Mouse (Mus musculus): ENCODE measurements around the gene Susd6. TPM values are rescaled to one million over a fixed set of nuclear protein-coding genes. Genes with fewer than 3 reads are reported as not detected.

The Susd6 gene
- polyA plus RNA-seq, 1 experiment = 5.9 TPM

DNA sequence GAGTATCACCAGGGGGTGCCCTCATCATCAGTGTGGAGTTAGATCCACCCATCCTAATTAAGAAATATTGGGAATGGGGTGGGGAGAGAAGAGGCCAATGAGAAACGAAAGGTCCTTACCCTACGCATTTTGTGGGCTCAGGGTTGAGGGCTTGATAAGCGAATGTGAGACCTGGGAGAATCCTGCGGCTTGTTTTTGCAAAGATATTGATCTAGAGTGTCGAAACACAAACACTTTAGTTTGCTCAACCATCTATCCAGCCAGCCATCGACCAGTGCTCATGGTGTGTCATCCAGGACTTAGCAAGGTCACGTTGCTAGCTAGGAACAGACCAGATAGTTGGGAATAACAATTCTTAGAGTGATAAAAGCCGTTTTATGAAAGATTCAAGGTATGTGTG is 119.3 kb downstream of the Susd6 start:
- Histone ChIP-seq H3K4me3 (replicated peaks) (no peak overlapping the region), H3K9me3 (peaks cover 44% of the 10 kb centered on the region), H3K4me1 (no peaks in the 10 kb centered on the region), H3K27me3 (replicated peaks) (peaks cover 11% of the 10 kb centered on the region), H3K36me3 (replicated peaks; ENCODE audit: low read length) (no peaks in the 10 kb centered on the region)
- TF ChIP-seq GATA1 (IDR thresholded peaks at IDR 0.05; ENCODE audit: borderline replicate concordance, low read length) (no peak), FLI1 (IDR thresholded peaks at IDR 0.05; ENCODE audit: low read length) (no peak)

DNA sequence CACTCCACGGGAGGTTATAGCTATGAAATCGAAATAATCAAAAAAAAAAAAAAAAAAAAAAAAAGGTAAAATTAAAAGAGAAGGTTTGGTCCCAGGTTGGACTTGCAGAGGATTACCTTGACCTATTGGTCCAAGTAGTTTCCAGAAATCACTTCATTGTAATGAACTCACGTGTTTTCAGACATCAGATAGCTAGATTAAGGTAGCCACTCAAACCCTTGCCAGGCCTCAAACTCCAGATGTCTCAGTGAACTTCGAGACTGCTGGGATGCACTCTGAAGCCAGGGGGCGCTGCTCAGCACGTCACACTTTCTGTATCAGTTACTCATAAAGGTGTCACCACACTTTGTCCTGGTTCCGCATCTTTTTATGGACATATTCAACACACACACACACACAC is 127.5 kb downstream of the Susd6 start:
- H3K36me3 ChIP-seq (replicated peaks; ENCODE audit: low read length) = no peaks in the 10 kb centered on the region
- no peak overlapping the region for H3K4me3 ChIP-seq (replicated peaks)
- H3K9me3 ChIP-seq = no peaks in the 10 kb centered on the region
- TF ChIP-seq FLI1 (IDR thresholded peaks at IDR 0.05; ENCODE audit: low read length) = no peak
- no peak for TF ChIP-seq GATA1 (IDR thresholded peaks at IDR 0.05; ENCODE audit: borderline replicate concordance, low read length)
- peaks cover 2% of the 10 kb centered on the region; the same call in 1 of the 2 replicates for H3K4me1 ChIP-seq
- H3K27me3 ChIP-seq (replicated peaks) = peaks cover 16% of the 10 kb centered on the region

DNA sequence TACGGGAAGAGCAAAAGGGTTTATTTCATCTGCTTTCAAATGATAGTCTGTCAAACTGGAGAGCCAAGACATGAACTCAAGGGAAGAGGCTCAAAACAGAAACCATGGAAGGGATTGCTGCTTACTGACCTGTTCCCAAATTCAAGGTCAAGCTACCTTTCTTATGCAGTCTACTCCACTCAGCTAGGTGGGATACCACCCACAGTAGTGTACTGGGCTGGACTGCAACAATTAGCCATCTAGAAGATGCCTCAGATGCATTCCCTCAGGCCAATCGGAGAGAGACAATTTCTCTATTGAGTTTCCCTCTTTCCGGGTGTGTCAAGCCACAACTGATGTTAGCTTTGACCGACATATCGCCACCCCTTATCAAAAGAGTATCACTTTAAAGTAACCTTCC is 131.0 kb downstream of the Susd6 start:
- TF ChIP-seq GATA1 (IDR thresholded peaks at IDR 0.05; ENCODE audit: borderline replicate concordance, low read length) = no peak
- no peak for TF ChIP-seq FLI1 (IDR thresholded peaks at IDR 0.05; ENCODE audit: low read length)
- Histone ChIP-seq H3K9me3 (no peaks in the 10 kb centered on the region), H3K27me3 (replicated peaks) (peaks cover 35% of the 10 kb centered on the region), H3K36me3 (replicated peaks; ENCODE audit: low read length) (no peaks in the 10 kb centered on the region), H3K4me3 (replicated peaks) (no peak overlapping the region), H3K4me1 (peaks cover 4% of the 10 kb centered on the region; the same call in 1 of the 2 replicates)

- TF ChIP-seq GATA1 (IDR thresholded peaks at IDR 0.05; ENCODE audit: borderline replicate concordance, low read length) (no peak), FLI1 (IDR thresholded peaks at IDR 0.05; ENCODE audit: low read length) (no peak)
- H3K4me3 ChIP-seq (replicated peaks) = no peak overlapping the region
- H3K4me1 ChIP-seq = peaks cover 4% of the 10 kb centered on the region
- H3K36me3 ChIP-seq (replicated peaks; ENCODE audit: low read length) = no peaks in the 10 kb centered on the region
- H3K9me3 ChIP-seq = no peaks in the 10 kb centered on the region
- peaks cover 35% of the 10 kb centered on the region for H3K27me3 ChIP-seq (replicated peaks)
Measured at GRCm38 (mm10) chr12:80922869-80923268, 132.6 kb downstream of the Susd6 start.

DNA sequence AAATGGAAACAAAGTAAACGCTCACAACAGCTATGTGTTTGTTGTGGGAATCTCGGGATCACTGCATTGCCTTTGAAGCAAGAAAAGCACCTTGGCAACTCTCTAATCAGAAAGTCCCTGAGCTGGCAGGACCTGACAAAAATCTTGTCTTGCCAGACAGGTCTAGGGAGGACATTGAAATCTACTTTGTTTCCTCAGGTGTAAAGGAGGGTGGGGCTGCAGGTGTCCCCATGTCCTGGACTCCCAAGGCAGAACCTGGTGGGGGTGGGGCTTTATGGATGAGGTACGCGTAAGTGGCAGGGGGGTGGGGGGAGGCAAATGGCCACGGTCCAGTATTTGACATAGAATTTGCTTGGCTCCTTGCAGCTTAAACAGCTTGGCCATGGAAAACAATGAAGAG is 133.3 kb downstream of the Susd6 start:
- TF ChIP-seq GATA1 (IDR thresholded peaks at IDR 0.05; ENCODE audit: borderline replicate concordance, low read length) (no peak), FLI1 (IDR thresholded peaks at IDR 0.05; ENCODE audit: low read length) (no peak)
- no peaks in the 10 kb centered on the region for H3K9me3 ChIP-seq
- H3K4me1 ChIP-seq = peaks cover 4% of the 10 kb centered on the region
- H3K27me3 ChIP-seq (replicated peaks) = peaks cover 35% of the 10 kb centered on the region
- H3K36me3 ChIP-seq (replicated peaks; ENCODE audit: low read length) = no peaks in the 10 kb centered on the region
- H3K4me3 ChIP-seq (replicated peaks) = no peak overlapping the region

GRCm38 (mm10) chr12:80924205-80924604 is 133.9 kb downstream of the Susd6 start:
- Histone ChIP-seq H3K27me3 (replicated peaks) (peaks cover 35% of the 10 kb centered on the region), H3K9me3 (no peaks in the 10 kb centered on the region), H3K4me1 (peaks cover 4% of the 10 kb centered on the region), H3K36me3 (replicated peaks; ENCODE audit: low read length) (no peaks in the 10 kb centered on the region), H3K4me3 (replicated peaks) (no peak overlapping the region)
- TF ChIP-seq FLI1 (IDR thresholded peaks at IDR 0.05; ENCODE audit: low read length) = no peak
- TF ChIP-seq GATA1 (IDR thresholded peaks at IDR 0.05; ENCODE audit: borderline replicate concordance, low read length) = no peak

GRCm38 (mm10) chr12:80925919-80926318 is 135.6 kb downstream of the Susd6 start:
- Histone ChIP-seq H3K36me3 (replicated peaks; ENCODE audit: low read length) (no peaks in the 10 kb centered on the region), H3K4me1 (peaks cover 4% of the 10 kb centered on the region)
- TF ChIP-seq FLI1 (IDR thresholded peaks at IDR 0.05; ENCODE audit: low read length) (no peak), GATA1 (IDR thresholded peaks at IDR 0.05; ENCODE audit: borderline replicate concordance, low read length) (no peak)

DNA sequence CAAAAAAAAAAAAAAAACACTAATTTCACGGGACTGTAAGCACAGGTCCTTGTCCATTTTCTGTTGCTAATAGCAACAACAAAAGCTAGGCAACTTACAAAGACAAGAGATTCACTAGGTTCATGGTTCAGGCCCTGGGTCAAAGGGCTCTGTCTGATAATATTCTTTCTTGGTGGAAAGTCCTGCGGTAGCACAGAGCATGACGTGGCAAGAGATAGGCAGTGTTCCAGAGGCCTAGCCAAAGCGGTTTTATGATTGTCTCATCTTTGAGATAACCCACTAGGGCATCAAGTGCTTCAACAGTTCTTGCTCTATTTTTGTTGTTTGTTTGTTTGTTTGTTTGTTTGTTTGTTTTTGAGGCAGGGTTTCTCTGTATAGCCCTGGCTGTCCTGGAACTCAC is 136.2 kb downstream of the Susd6 start:
- Histone ChIP-seq H3K4me1 (peaks cover 4% of the 10 kb centered on the region), H3K27me3 (replicated peaks) (peaks cover 25% of the 10 kb centered on the region), H3K36me3 (replicated peaks; ENCODE audit: low read length) (no peaks in the 10 kb centered on the region), H3K9me3 (no peaks in the 10 kb centered on the region), H3K4me3 (replicated peaks) (no peak overlapping the region)
- no peak for TF ChIP-seq FLI1 (IDR thresholded peaks at IDR 0.05; ENCODE audit: low read length)
- TF ChIP-seq GATA1 (IDR thresholded peaks at IDR 0.05; ENCODE audit: borderline replicate concordance, low read length) = no peak

More at GRCm38 (mm10) chr12:80925919-80926318, 135.6 kb downstream of the Susd6 start:
- no peaks in the 10 kb centered on the region for H3K9me3 ChIP-seq
- no peak overlapping the region for H3K4me3 ChIP-seq (replicated peaks)
- H3K27me3 ChIP-seq (replicated peaks) = peaks cover 29% of the 10 kb centered on the region

GRCm38 (mm10) chr12:80927518-80927917 is 137.2 kb downstream of the Susd6 start:
- Histone ChIP-seq H3K27me3 (replicated peaks) (peaks cover 22% of the 10 kb centered on the region), H3K4me3 (replicated peaks) (no peak overlapping the region), H3K4me1 (peaks cover 4% of the 10 kb centered on the region), H3K36me3 (replicated peaks; ENCODE audit: low read length) (no peaks in the 10 kb centered on the region), H3K9me3 (no peaks in the 10 kb centered on the region)
- no peak for TF ChIP-seq GATA1 (IDR thresholded peaks at IDR 0.05; ENCODE audit: borderline replicate concordance, low read length)
- no peak for TF ChIP-seq FLI1 (IDR thresholded peaks at IDR 0.05; ENCODE audit: low read length)

- Histone ChIP-seq H3K27me3 (replicated peaks) (peaks cover 12% of the 10 kb centered on the region), H3K9me3 (peaks cover 3% of the 10 kb centered on the region; the same call in 1 of the 2 replicates), H3K4me3 (replicated peaks) (no peak overlapping the region), H3K36me3 (replicated peaks; ENCODE audit: low read length) (no peaks in the 10 kb centered on the region), H3K4me1 (no peaks in the 10 kb centered on the region; the same call in 1 of the 2 replicates)
- TF ChIP-seq FLI1 (IDR thresholded peaks at IDR 0.05; ENCODE audit: low read length) (no peak), GATA1 (IDR thresholded peaks at IDR 0.05; ENCODE audit: borderline replicate concordance, low read length) (no peak)
Measured at GRCm38 (mm10) chr12:80928881-80929280, 138.6 kb downstream of the Susd6 start.

GRCm38 (mm10) chr12:80930141-80930540 is 139.8 kb downstream of the Susd6 start:
- Histone ChIP-seq H3K36me3 (replicated peaks; ENCODE audit: low read length) (no peaks in the 10 kb centered on the region), H3K27me3 (replicated peaks) (peaks cover 5% of the 10 kb centered on the region), H3K9me3 (peaks cover 3% of the 10 kb centered on the region; the same call in 1 of the 2 replicates), H3K4me1 (no peaks in the 10 kb centered on the region; the same call in 1 of the 2 replicates), H3K4me3 (replicated peaks) (no peak overlapping the region)
- TF ChIP-seq GATA1 (IDR thresholded peaks at IDR 0.05; ENCODE audit: borderline replicate concordance, low read length) (no peak), FLI1 (IDR thresholded peaks at IDR 0.05; ENCODE audit: low read length) (no peak)

Other genes starting within 250 kb of the Susd6 start
- gene Slc39a9, start 146.6 kb upstream of the Susd6 start, polyA plus RNA-seq (2012; ENCODE audit: insufficient read depth, low replicate concordance) = 2.7 and 8.1 TPM in 2 replicates
- 3.5 and 24.1 TPM in 2 replicates for gene Erh, start 146.2 kb upstream of the Susd6 start, polyA plus RNA-seq (2012; ENCODE audit: insufficient read depth, low replicate concordance)
- gene Plekhd1, start 97.9 kb upstream of the Susd6 start, polyA plus RNA-seq (2012; ENCODE audit: insufficient read depth, low replicate concordance) = not detected in 2 replicates
- not detected in 2 replicates for gene Ccdc177, start 29.8 kb upstream of the Susd6 start, polyA plus RNA-seq (2012; ENCODE audit: insufficient read depth, low replicate concordance)
- 7.2 and 105 TPM in 2 replicates for gene Srsf5, start 155.0 kb downstream of the Susd6 start, polyA plus RNA-seq (2012; ENCODE audit: insufficient read depth, low replicate concordance)
- gene Slc10a1, start 178.2 kb downstream of the Susd6 start, polyA plus RNA-seq (2012; ENCODE audit: insufficient read depth, low replicate concordance) = not detected in 2 replicates
- 0.09 TPM in 1 of 2 replicates, not detected in the other for gene Smoc1, start 236.3 kb downstream of the Susd6 start, polyA plus RNA-seq (2012; ENCODE audit: insufficient read depth, low replicate concordance)